ENCODE assay signal across 9 mouse cellular contexts in genomic region chr2:28525943-28526876, GRCm38 (mm10). TPM values are rescaled to one million over a fixed set of nuclear protein-coding genes. Genes with fewer than 3 reads are reported as not detected.
DNase-seq lines count a peak whose midpoint lies in the region; ATAC-seq and TF ChIP-seq lines count a peak whose summit lies in the region.
"Had no signal": no experiment of that assay in that cellular context is flagged by ENCODE, and none has a peak within 500 bp of the region (broad histone marks: within the 10 kb centered on the region; RNA-seq: fewer than 3 reads in every experiment).

No protein-coding gene starts in this region.

- H3K9ac ChIP-seq in heart, embryonic 11.5 days (ENCODE audit: low read depth, low read length), result peak overlapping the region; percentile 43; the same call in 1 of the 2 replicates
- no peak overlapping the region for H3K9ac ChIP-seq in limb, embryonic 15.5 days

- no peaks in the 10 kb centered on the region for H3K9me3 ChIP-seq in heart, embryonic 11.5 days (replicated peaks; ENCODE audit: control insufficient read depth, low read length)
- H3K9me3 ChIP-seq in limb, embryonic 15.5 days, result no peaks in the 10 kb centered on the region

- H3K4me3 ChIP-seq in thymus, adult 2 months (ENCODE audit: control insufficient read depth, insufficient read depth, low read length), result no peak overlapping the region
- no peak overlapping the region for H3K4me3 ChIP-seq in cerebellum, adult 2 months (replicated peaks; ENCODE audit: insufficient read depth, low read depth, low read length)
- no peak overlapping the region for H3K4me3 ChIP-seq in heart, embryonic 11.5 days (ENCODE audit: low read depth, low read length)
- no peak overlapping the region for H3K4me3 ChIP-seq in limb, embryonic 15.5 days
- H3K4me3 ChIP-seq in olfactory bulb, adult 2 months (ENCODE audit: insufficient read depth, low read depth, low read length), result no peak overlapping the region

- no peak for ATAC-seq in heart, embryonic 11.5 days (replicated peaks; ENCODE audit: insufficient number of reproducible peaks, low FRiP score, low TSS enrichment)
- ATAC-seq in limb, embryonic 15.5 days (ENCODE audit: insufficient number of reproducible peaks, low FRiP score, low TSS enrichment, low read depth), result no peak

- peak; percentile 10; the same call in 1 of the 2 replicates for TF ChIP-seq CTCF in thymus, adult 2 months (IDR thresholded peaks at IDR 0.05; ENCODE audit: borderline replicate concordance, control insufficient read depth, extremely low read depth, insufficient read depth, low read length, poor library complexity)
- TF ChIP-seq CTCF in cerebellum, adult 2 months (IDR thresholded peaks at IDR 0.05; ENCODE audit: borderline replicate concordance, insufficient read depth, low read depth, low read length), result peak; percentile 44; the same call in 1 of the 2 replicates
- peak; percentile 6; the same call in 1 of the 2 replicates for TF ChIP-seq CTCF in olfactory bulb, adult 2 months (IDR thresholded peaks at IDR 0.05; ENCODE audit: insufficient read depth, low read depth, low read length)

- TF ChIP-seq POLR2A in thymus, adult 2 months (IDR thresholded peaks at IDR 0.05; ENCODE audit: control insufficient read depth, extremely low read depth, insufficient read depth, low read length, poor library complexity), result no peak
- TF ChIP-seq POLR2A in cerebellum, adult 2 months (IDR thresholded peaks at IDR 0.05; ENCODE audit: borderline replicate concordance, insufficient read depth, low read length), result no peak
- no peak for TF ChIP-seq POLR2A in olfactory bulb, adult 2 months (IDR thresholded peaks at IDR 0.05; ENCODE audit: insufficient read depth, low read depth, low read length)

- WGBS in thymus, adult 2 months, result 20% methylated on average over 12 of the region's 12 CpGs
- WGBS in cerebellum, adult 2 months, result 30% methylated on average over 12 of the region's 12 CpGs
- WGBS in heart, embryonic 11.5 days (ENCODE audit: insufficient replicate concordance), result 40% methylated on average over 12 of the region's 12 CpGs
- WGBS in limb, embryonic 15.5 days, result 40% methylated on average over 12 of the region's 12 CpGs
- WGBS in olfactory bulb, adult 2 months, result 49% methylated on average over 12 of the region's 12 CpGs

- no peaks in the 10 kb centered on the region for H3K36me3 ChIP-seq in thymus, adult 2 months (ENCODE audit: control insufficient read depth, insufficient read depth, low read length)
- no peaks in the 10 kb centered on the region for H3K36me3 ChIP-seq in heart, embryonic 11.5 days (ENCODE audit: control insufficient read depth, insufficient read depth, low read length)
- no peaks in the 10 kb centered on the region for H3K36me3 ChIP-seq in limb, embryonic 15.5 days

- peaks cover 23% of the 10 kb centered on the region for H3K4me1 ChIP-seq in thymus, adult 2 months (replicated peaks; ENCODE audit: control insufficient read depth, insufficient read depth, low read length)
- peaks cover 85% of the 10 kb centered on the region for H3K4me1 ChIP-seq in cerebellum, adult 2 months (ENCODE audit: control insufficient read depth, insufficient read depth, low read length)
- H3K4me1 ChIP-seq in heart, embryonic 11.5 days (ENCODE audit: control insufficient read depth, insufficient read depth, low read length), result peaks cover 26% of the 10 kb centered on the region
- peaks cover 95% of the 10 kb centered on the region for H3K4me1 ChIP-seq in limb, embryonic 15.5 days
- H3K4me1 ChIP-seq in olfactory bulb, adult 2 months (ENCODE audit: control insufficient read depth, insufficient read depth, low read length), result peaks cover 77% of the 10 kb centered on the region

- H3K27ac ChIP-seq in thymus, adult 2 months (ENCODE audit: control insufficient read depth, insufficient read depth, low read length), result no peak overlapping the region
- peak overlapping the region; percentile 70 for H3K27ac ChIP-seq in cerebellum, adult 2 months (ENCODE audit: insufficient read depth, low read length)
- peak overlapping the region; percentile 66 for H3K27ac ChIP-seq in heart, embryonic 11.5 days (ENCODE audit: low read depth, low read length)
- peak overlapping the region; percentile 54 for H3K27ac ChIP-seq in limb, embryonic 15.5 days
- H3K27ac ChIP-seq in olfactory bulb, adult 2 months (ENCODE audit: insufficient read depth, low read depth, low read length), result peak overlapping the region; percentile 93

- no peaks in the 10 kb centered on the region for H3K27me3 ChIP-seq in thymus, adult 2 months (ENCODE audit: control insufficient read depth, insufficient read depth, low read length)
- no peaks in the 10 kb centered on the region for H3K27me3 ChIP-seq in cerebellum, adult 2 months (ENCODE audit: control insufficient read depth, insufficient read depth, low read length)
- no peaks in the 10 kb centered on the region for H3K27me3 ChIP-seq in heart, embryonic 11.5 days (ENCODE audit: control insufficient read depth, insufficient read depth, low read length)
- H3K27me3 ChIP-seq in limb, embryonic 15.5 days, result no peaks in the 10 kb centered on the region

- peak overlapping the region; percentile 47; the same call in 1 of the 2 replicates for H3K4me2 ChIP-seq in heart, embryonic 11.5 days
- no peak overlapping the region for H3K4me2 ChIP-seq in limb, embryonic 15.5 days

- DNase-seq in thymus, adult 2 months, result no peak
- DNase-seq in thymus, postnatal 10 days (ENCODE audit: low spot score in 2 of 2), result no peak
- DNase-seq in cerebellum, adult 2 months, result peak; percentile 20 to 35
- no peak for DNase-seq in Muller cell, postnatal 12 days (ENCODE audit: inconsistent ontology term)
- DNase-seq in adrenal gland, postnatal 25 days, result no peak

RNA-seq across cellular contexts. Expression of gene Ralgds, which starts 13.3 kb away (rescaled TPM):
- 45.4 and 51.6 TPM in 2 replicates for polyA plus RNA-seq in thymus, adult 2 months (2012; rRNA removed)
- 133 and 151 TPM in 2 replicates for polyA plus RNA-seq in cerebellum, adult 2 months (2012; rRNA removed)
- 12.2 and 12.5 TPM in 2 replicates for polyA plus RNA-seq in heart, embryonic 11.5 days (2014; fragmentation: Nextera tagmentation; extraction: Ambion mirVana)
- 50.3 and 50.7 TPM in 2 replicates for polyA plus RNA-seq in limb, embryonic 15.5 days (2015; fragmentation: Nextera tagmentation; extraction: Ambion mirVana)
- polyA plus RNA-seq in olfactory bulb, adult 2 months (2012; ENCODE audit: insufficient read depth, insufficient read length, low replicate concordance, missing spikeins), result not detected in 2 replicates
- total RNA-seq in adrenal gland, postnatal 25 days (2021), result 32.6 and 40.3 TPM in 2 replicates

RNA-seq across cellular contexts. Expression of gene Gm10134, which starts 20.3 kb away (rescaled TPM):
- polyA plus RNA-seq in thymus, adult 2 months (2012; rRNA removed), result 0.47 and 0.61 TPM in 2 replicates
- polyA plus RNA-seq in cerebellum, adult 2 months (2012; rRNA removed), result 0.48 TPM in 1 of 2 replicates, not detected in the other
- not detected in 2 replicates for polyA plus RNA-seq in heart, embryonic 11.5 days (2014; fragmentation: Nextera tagmentation; extraction: Ambion mirVana)
- polyA plus RNA-seq in limb, embryonic 15.5 days (2015; fragmentation: Nextera tagmentation; extraction: Ambion mirVana), result 1.9 and 4.5 TPM in 2 replicates
- polyA plus RNA-seq in olfactory bulb, adult 2 months (2012; ENCODE audit: insufficient read depth, insufficient read length, low replicate concordance, missing spikeins), result not detected in 2 replicates
- 3.4 TPM in 1 of 2 replicates, not detected in the other for total RNA-seq in adrenal gland, postnatal 25 days (2021)

RNA-seq across cellular contexts. Expression of gene Gbgt1, which starts 29.5 kb away (rescaled TPM):
- 2.5 and 2.8 TPM in 2 replicates for polyA plus RNA-seq in thymus, adult 2 months (2012; rRNA removed)
- 1.1 and 1.5 TPM in 2 replicates for polyA plus RNA-seq in cerebellum, adult 2 months (2012; rRNA removed)
- 0.17 and 0.27 TPM in 2 replicates for polyA plus RNA-seq in heart, embryonic 11.5 days (2014; fragmentation: Nextera tagmentation; extraction: Ambion mirVana)
- 0.56 and 1.1 TPM in 2 replicates for polyA plus RNA-seq in limb, embryonic 15.5 days (2015; fragmentation: Nextera tagmentation; extraction: Ambion mirVana)
- polyA plus RNA-seq in olfactory bulb, adult 2 months (2012; ENCODE audit: insufficient read depth, insufficient read length, low replicate concordance, missing spikeins), result not detected in 2 replicates
- 2.1 and 3.2 TPM in 2 replicates for total RNA-seq in adrenal gland, postnatal 25 days (2021)

RNA-seq across cellular contexts. Expression of gene Cel, which starts 37.0 kb away (rescaled TPM):
- 0.42 and 0.49 TPM in 2 replicates for polyA plus RNA-seq in thymus, adult 2 months (2012; rRNA removed)
- 0.10 TPM in 2 replicates for polyA plus RNA-seq in cerebellum, adult 2 months (2012; rRNA removed)
- not detected in 2 replicates for polyA plus RNA-seq in heart, embryonic 11.5 days (2014; fragmentation: Nextera tagmentation; extraction: Ambion mirVana)
- polyA plus RNA-seq in limb, embryonic 15.5 days (2015; fragmentation: Nextera tagmentation; extraction: Ambion mirVana), result 0.35 TPM in 1 of 2 replicates, not detected in the other
- polyA plus RNA-seq in olfactory bulb, adult 2 months (2012; ENCODE audit: insufficient read depth, insufficient read length, low replicate concordance, missing spikeins), result not detected in 2 replicates
- total RNA-seq in adrenal gland, postnatal 25 days (2021), result 0.24 TPM in 1 of 2 replicates, not detected in the other
- total RNA-seq: heart, adult 18-20 months had no signal

RNA-seq across cellular contexts. Expression of gene Gtf3c5, which starts 57.3 kb away (rescaled TPM):
- 33.7 and 34.5 TPM in 2 replicates for polyA plus RNA-seq in thymus, adult 2 months (2012; rRNA removed)
- polyA plus RNA-seq in cerebellum, adult 2 months (2012; rRNA removed), result 32.4 and 32.6 TPM in 2 replicates
- polyA plus RNA-seq in heart, embryonic 11.5 days (2014; fragmentation: Nextera tagmentation; extraction: Ambion mirVana), result 22.5 and 23.3 TPM in 2 replicates
- 41.8 and 44.1 TPM in 2 replicates for polyA plus RNA-seq in limb, embryonic 15.5 days (2015; fragmentation: Nextera tagmentation; extraction: Ambion mirVana)
- polyA plus RNA-seq in olfactory bulb, adult 2 months (2012; ENCODE audit: insufficient read depth, insufficient read length, low replicate concordance, missing spikeins), result not detected in 2 replicates
- total RNA-seq in adrenal gland, postnatal 25 days (2021), result 22.3 and 24.4 TPM in 2 replicates

Comparison
In these comparisons a context has a peak if more than half of its experiments do, and no peak if none do; other contexts are left out.
1. DNase-seq: peak in cerebellum, adult 2 months (2 of 2); none in thymus, adult 2 months (single experiment), thymus, postnatal 10 days (0 of 2), Muller cell, postnatal 12 days (single experiment) and adrenal gland, postnatal 25 days (single experiment).
2. Peak in every context shown above with its lines, with median percentiles within 50 percentile points of each other: CTCF ChIP-seq.